Mouse (Mus musculus): Measurements from ENCODE around the gene Hepacam.

DNA sequence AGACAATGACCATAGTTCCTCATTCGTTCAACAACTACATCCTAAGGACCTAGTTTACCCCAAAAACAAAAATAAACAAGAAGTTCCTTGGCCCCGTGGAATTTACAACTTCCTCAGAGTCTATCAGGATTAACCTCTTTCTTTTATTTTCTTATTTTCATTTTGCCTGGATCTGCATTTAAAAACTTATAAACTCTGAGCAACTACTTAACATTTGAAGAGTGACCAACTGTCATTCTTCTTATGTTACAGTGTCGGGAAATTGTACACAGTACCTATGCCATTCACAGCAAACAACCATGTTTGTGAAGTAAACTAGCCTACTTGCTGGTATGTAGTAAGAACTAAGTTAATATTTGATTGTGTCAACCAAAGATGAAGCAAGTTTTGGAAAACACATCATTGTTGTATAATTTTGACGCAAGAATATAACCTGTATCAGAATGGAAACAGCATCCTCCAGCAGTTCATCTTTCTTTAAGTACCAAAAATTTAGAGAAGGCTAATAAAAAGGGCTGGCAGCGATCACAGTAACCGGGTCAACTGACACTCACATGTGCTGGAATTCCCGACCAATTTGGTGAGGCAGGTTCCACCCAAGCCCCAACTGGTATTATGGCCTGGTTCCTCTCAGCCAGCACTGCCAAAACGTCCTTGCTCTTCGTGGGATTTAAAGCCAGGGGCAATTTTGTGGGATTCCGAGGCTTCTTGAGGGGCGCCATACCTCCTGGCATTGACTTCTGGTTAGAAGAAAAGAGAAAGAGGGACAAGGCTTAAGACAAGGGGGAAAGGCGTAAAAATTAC is 19.8 kb upstream of the Hepacam start:
- no peak for TF ChIP-seq CTCF (IDR thresholded peaks at IDR 0.05; ENCODE audit: extremely low read depth, insufficient read depth, insufficient read length, insufficient replicate concordance)
- TF ChIP-seq POLR2A (IDR thresholded peaks at IDR 0.05; ENCODE audit: low read depth, low read length), result no peak

Measured in spleen, adult 2 months (tissue).